Mouse (Mus musculus) brown adipose tissue, adult 24 weeks (tissue): ENCODE data around the gene Mrpl52. TPM values are rescaled to one million over a fixed set of nuclear protein-coding genes. Genes with fewer than 3 reads are reported as not detected.

ENCODE experiments used
- H3K27ac ChIP-seq: fragments of 200-500 bp; replicated peaks from 2 replicates; pipeline ENCODE4 v1.5.1; 2012; ENCODE audit warnings: low read depth, mild to moderate bottlenecking, low read length
- H3K4me1 ChIP-seq: fragments of 200-500 bp; 2 replicates; pipeline ENCODE4 v1.6.1; 2012; ENCODE audit warnings: low read length, mixed read lengths; ENCODE audit not compliant: control insufficient read depth, insufficient read depth, insufficient read length
- H3K4me3 ChIP-seq: fragments of 200-500 bp; 2 replicates; pipeline ENCODE4 v1.5.1; 2012; ENCODE audit warnings: low read depth, mild to moderate bottlenecking, low read length, moderate library complexity; ENCODE audit not compliant: insufficient read depth
- polyA plus RNA-seq: library from polyadenylated mRNA; stranded (reverse); fragments of >200 nt; gene quantifications from 2 replicates; pipeline ENCODE4 v1.2.4, GENCODE M21; 2012; ENCODE audit not compliant: missing spikeins, insufficient read depth, insufficient read length

Gene Mrpl52
- polyA plus RNA-seq, 1 experiment: 148 TPM

- no peaks in the 10 kb centered on the region; the same call in 1 of the 2 replicates for H3K4me1 ChIP-seq
- no peak within 1 kb of the TSS for H3K27ac ChIP-seq
- H3K4me3 ChIP-seq: 0 out of 2 replicates have a peak within 1 kb of the TSS, but pooled peaks have one; percentile 2
These were observed 9.1 kb upstream of the Mrpl52 start, which contains the start of gene Slc7a7 for GRCm38 (mm10) chr14:54417623-54418081. Slc7a7 (minus strand) TSS chr14:54417780.

GRCm38 (mm10) chr14:54421014-54421413 lies 5.7 kb upstream of the Mrpl52 start:
- Histone ChIP-seq H3K4me1 (peaks cover 3% of the 10 kb centered on the region; the same call in 1 of the 2 replicates), H3K4me3 (no peak overlapping the region), H3K27ac (no peak overlapping the region)

GRCm38 (mm10) chr14:54423406-54423805 lies 3.3 kb upstream of the Mrpl52 start:
- Histone ChIP-seq H3K27ac (no peak overlapping the region), H3K4me1 (0 out of 2 replicates have a peak, but pooled peaks cover 3% of the 10 kb centered on the region), H3K4me3 (no peak overlapping the region)

GRCm38 (mm10) chr14:54424634-54425033 lies 2.1 kb upstream of the Mrpl52 start:
- Histone ChIP-seq H3K4me1 (0 out of 2 replicates have a peak, but pooled peaks cover 3% of the 10 kb centered on the region), H3K27ac (no peak overlapping the region), H3K4me3 (no peak overlapping the region)

- peaks cover 6% of the 10 kb centered on the region; the same call in 1 of the 2 replicates for H3K4me1 ChIP-seq
- no peak overlapping the region for H3K4me3 ChIP-seq
- no peak overlapping the region for H3K27ac ChIP-seq
These were observed 1.2 kb upstream of the Mrpl52 start for GRCm38 (mm10) chr14:54425540-54425939.

- Histone ChIP-seq H3K4me3 (peak overlapping the region; percentile 75), H3K4me1 (peaks cover 10% of the 10 kb centered on the region; the same call in 1 of the 2 replicates), H3K27ac (peak overlapping the region; percentile 85)
These were observed 563 bp upstream of the Mrpl52 start for GRCm38 (mm10) chr14:54426003-54426688.

GRCm38 (mm10) chr14:54427696-54428095 lies 987 bp downstream of the Mrpl52 start:
- peaks cover 10% of the 10 kb centered on the region; the same call in 1 of the 2 replicates for H3K4me1 ChIP-seq
- no peak overlapping the region for H3K4me3 ChIP-seq
- no peak overlapping the region for H3K27ac ChIP-seq

- no peak overlapping the region for H3K4me3 ChIP-seq
- H3K4me1 ChIP-seq: peaks cover 10% of the 10 kb centered on the region
- H3K27ac ChIP-seq: no peak overlapping the region
These were observed 1.7 kb downstream of the Mrpl52 start for GRCm38 (mm10) chr14:54428421-54428820.

- Histone ChIP-seq H3K27ac (no peak overlapping the region), H3K4me3 (no peak overlapping the region), H3K4me1 (peaks cover 10% of the 10 kb centered on the region)
These were observed 2.8 kb downstream of the Mrpl52 start for GRCm38 (mm10) chr14:54429332-54430093.

- Histone ChIP-seq H3K4me1 (peaks cover 10% of the 10 kb centered on the region), H3K27ac (peak overlapping the region; percentile 26)
These were observed 3.9 kb downstream of the Mrpl52 start for GRCm38 (mm10) chr14:54430406-54431145.

GRCm38 (mm10) chr14:54431334-54432077 lies 4.8 kb downstream of the Mrpl52 start, which contains the start of gene Mmp14:
Mmp14 (plus strand) TSS chr14:54431612.
- H3K4me3 ChIP-seq: peak within 1 kb of the TSS; percentile 75
- peak within 1 kb of the TSS; percentile 63 for H3K27ac ChIP-seq
- H3K4me1 ChIP-seq: peaks cover 6% of the 10 kb centered on the region

More at GRCm38 (mm10) chr14:54430406-54431145, 3.9 kb downstream of the Mrpl52 start:
- peak overlapping the region; percentile 75 for H3K4me3 ChIP-seq

GRCm38 (mm10) chr14:54432078-54432836 lies 5.5 kb downstream of the Mrpl52 start:
- Histone ChIP-seq H3K27ac (peak overlapping the region; percentile 63), H3K4me3 (peak overlapping the region; percentile 75), H3K4me1 (peaks cover 6% of the 10 kb centered on the region)

GRCm38 (mm10) chr14:54432837-54433830 lies 6.4 kb downstream of the Mrpl52 start:
- peak overlapping the region; percentile 75 for H3K4me3 ChIP-seq
- H3K4me1 ChIP-seq: peaks cover 6% of the 10 kb centered on the region
- peak overlapping the region; percentile 43 for H3K27ac ChIP-seq
